Mouse (Mus musculus): ENCODE measurements around the gene Ip6k1. TPM values are rescaled to one million over a fixed set of nuclear protein-coding genes. Genes with fewer than 3 reads are reported as not detected.

The Ip6k1 gene
- total and polyA plus RNA-seq, 3 experiments: 31.8 to 59.1 (median 37.2) TPM

- no peak for TF ChIP-seq MAX (IDR thresholded peaks at IDR 0.05; ENCODE audit: low read length)
Measured at GRCm38 (mm10) chr9:107963700-107964099, 38.6 kb upstream of the Ip6k1 start (continued).

- Histone ChIP-seq H3K79me2 (ENCODE audit: control insufficient read depth, insufficient read depth, low read length, poor library complexity) (no peaks in the 10 kb centered on the region), H3K9ac (ENCODE audit: control insufficient read depth, low read depth, low read length, poor library complexity, severe bottlenecking) (no peak overlapping the region), H3K4me3 (ENCODE audit: control insufficient read depth in 1 of 2, insufficient read depth in 1 of 2, low read depth in 2 of 2, low read length in 2 of 2) (no peak overlapping the region), H3K36me3 (ENCODE audit: control insufficient read depth in 1 of 2, insufficient read depth in 2 of 2, low read length in 2 of 2) (peaks cover 0 to 10% of the 10 kb centered on the region in 2 experiments; a peak in 2 of 4 replicates), H3K4me1 (ENCODE audit: control insufficient read depth in 1 of 2, insufficient read depth in 2 of 2, low read length in 2 of 2) (no peaks in the 10 kb centered on the region), H3K9me3 (replicated peaks; ENCODE audit: insufficient read depth, low read length) (no peaks in the 10 kb centered on the region), H3K27ac (ENCODE audit: control insufficient read depth, low read depth, low read length) (no peak overlapping the region), H3K27me3 (ENCODE audit: control insufficient read depth in 1 of 2, insufficient read depth in 2 of 2, low read length in 2 of 2) (no peaks in the 10 kb centered on the region)
- 0 out of 2 replicates have a peak, but pooled peaks have one; percentile 32 for TF ChIP-seq MYC (IDR thresholded peaks at IDR 0.05; ENCODE audit: low read depth, low read length)
- no peak for TF ChIP-seq ELF1 (IDR thresholded peaks at IDR 0.05; ENCODE audit: low read depth, low read length)
- DNase-seq (ENCODE audit: low read depth, low spot score): no peak
Measured at GRCm38 (mm10) chr9:107964681-107965080, 37.6 kb upstream of the Ip6k1 start.

- Histone ChIP-seq H3K27ac (ENCODE audit: control insufficient read depth, low read depth, low read length) (no peak overlapping the region), H3K4me1 (ENCODE audit: control insufficient read depth in 1 of 2, insufficient read depth in 2 of 2, low read length in 2 of 2) (peaks cover 8 to 15% of the 10 kb centered on the region in 2 experiments; a peak in 3 of 4 replicates), H3K36me3 (ENCODE audit: control insufficient read depth in 1 of 2, insufficient read depth in 2 of 2, low read length in 2 of 2) (peaks cover 8 to 13% of the 10 kb centered on the region in 2 experiments), H3K4me3 (ENCODE audit: control insufficient read depth in 1 of 2, insufficient read depth in 1 of 2, low read depth in 2 of 2, low read length in 2 of 2) (no peak overlapping the region), H3K9ac (ENCODE audit: control insufficient read depth, low read depth, low read length, poor library complexity, severe bottlenecking) (no peak overlapping the region), H3K9me3 (replicated peaks; ENCODE audit: insufficient read depth, low read length) (no peaks in the 10 kb centered on the region), H3K79me2 (ENCODE audit: control insufficient read depth, insufficient read depth, low read length, poor library complexity) (no peaks in the 10 kb centered on the region), H3K27me3 (ENCODE audit: control insufficient read depth in 1 of 2, insufficient read depth in 2 of 2, low read length in 2 of 2) (no peaks in the 10 kb centered on the region)
- TF ChIP-seq SIN3A (IDR thresholded peaks at IDR 0.05; ENCODE audit: low read length): no peak
- no peak for DNase-seq (ENCODE audit: low read depth, low spot score)
Measured at GRCm38 (mm10) chr9:107966676-107967075, 35.6 kb upstream of the Ip6k1 start.

- TF ChIP-seq MXI1 (IDR thresholded peaks at IDR 0.05; ENCODE audit: low read depth, low read length) (no peak), SMC3 (IDR thresholded peaks at IDR 0.05; ENCODE audit: low read depth, low read length) (no peak), HCFC1 (IDR thresholded peaks at IDR 0.05; ENCODE audit: low read depth, low read length) (no peak), USF1 (IDR thresholded peaks at IDR 0.05; ENCODE audit: low read depth, low read length) (no peak), CHD2 (IDR thresholded peaks at IDR 0.05; ENCODE audit: low read length) (no peak), ELF1 (IDR thresholded peaks at IDR 0.05; ENCODE audit: low read depth, low read length) (no peak), TAL1 (IDR thresholded peaks at IDR 0.05; ENCODE audit: low read length) (no peak), ZKSCAN1 (IDR thresholded peaks at IDR 0.05; ENCODE audit: low read depth, low read length) (no peak), NELFE (IDR thresholded peaks at IDR 0.05; ENCODE audit: low read depth, low read length) (no peak), TCF12 (IDR thresholded peaks at IDR 0.05; ENCODE audit: low read depth, low read length) (no peak), MAZ (IDR thresholded peaks at IDR 0.05; ENCODE audit: low read depth, low read length) (no peak), CTCF (IDR thresholded peaks at IDR 0.05 in 2 of 3, conservative IDR thresholded peaks at IDR 0.05 in 1 of 3; ENCODE audit: control insufficient read depth in 1 of 3, insufficient read depth in 1 of 3, low read depth in 2 of 3, low read length in 3 of 3, poor library complexity in 1 of 3, severe bottlenecking in 1 of 3) (no peak), ETS1 (IDR thresholded peaks at IDR 0.05; ENCODE audit: low read depth, low read length) (no peak), MYB (IDR thresholded peaks at IDR 0.05; ENCODE audit: low read depth, low read length) (no peak), ZNF384 (IDR thresholded peaks at IDR 0.05; ENCODE audit: low read depth, low read length) (no peak), MAX (IDR thresholded peaks at IDR 0.05; ENCODE audit: low read length) (no peak), ZMIZ1 (IDR thresholded peaks at IDR 0.05; ENCODE audit: low read depth, low read length) (no peak), ZC3H11A (IDR thresholded peaks at IDR 0.05; ENCODE audit: low read depth, low read length) (no peak), POLR2AphosphoS5 (IDR thresholded peaks at IDR 0.05; ENCODE audit: borderline replicate concordance, low read depth, low read length) (no peak), RCOR1 (IDR thresholded peaks at IDR 0.05; ENCODE audit: low read depth, low read length) (no peak)
- Histone ChIP-seq H3K4me3 (ENCODE audit: control insufficient read depth in 1 of 2, insufficient read depth in 1 of 2, low read depth in 2 of 2, low read length in 2 of 2) (no peak overlapping the region), H3K27me3 (ENCODE audit: control insufficient read depth in 1 of 2, insufficient read depth in 2 of 2, low read length in 2 of 2) (no peaks in the 10 kb centered on the region), H3K36me3 (ENCODE audit: control insufficient read depth in 1 of 2, insufficient read depth in 2 of 2, low read length in 2 of 2) (peaks cover 8 to 16% of the 10 kb centered on the region in 2 experiments), H3K9ac (ENCODE audit: control insufficient read depth, low read depth, low read length, poor library complexity, severe bottlenecking) (no peak overlapping the region), H3K79me2 (ENCODE audit: control insufficient read depth, insufficient read depth, low read length, poor library complexity) (no peaks in the 10 kb centered on the region), H3K27ac (ENCODE audit: control insufficient read depth, low read depth, low read length) (no peak overlapping the region), H3K9me3 (replicated peaks; ENCODE audit: insufficient read depth, low read length) (no peaks in the 10 kb centered on the region), H3K4me1 (ENCODE audit: control insufficient read depth in 1 of 2, insufficient read depth in 2 of 2, low read length in 2 of 2) (peaks cover 10 to 20% of the 10 kb centered on the region in 2 experiments; a peak in 3 of 4 replicates)
- DNase-seq (ENCODE audit: low read depth, low spot score): no peak
Measured at GRCm38 (mm10) chr9:107967437-107967836, 34.9 kb upstream of the Ip6k1 start.

All from MEL (cell line).